Mouse (Mus musculus) heart, embryonic 10.5 days (tissue): ENCODE results near the gene Erfe. TPM values are rescaled to one million over a fixed set of nuclear protein-coding genes. Genes with fewer than 3 reads are reported as not detected.

Source experiments
- DNase-seq: peaks from one replicate; pipeline ENCODE4 v3.0.0-alpha.2; 2017; ENCODE audit warnings: low spot score
- H3K27ac ChIP-seq: fragments of 300-500 bp; sonication (generic); 2 replicates; pipeline ENCODE4 v1.5.1; 2016; ENCODE audit warnings: mild to moderate bottlenecking
- H3K27me3 ChIP-seq: fragments of 300-500 bp; sonication (generic); 2 replicates; pipeline ENCODE4 v1.6.1; 2016; ENCODE audit warnings: mild to moderate bottlenecking; ENCODE audit not compliant: poor library complexity, insufficient read depth, severe bottlenecking
- H3K36me3 ChIP-seq: fragments of 300-500 bp; sonication (generic); 2 replicates; pipeline ENCODE4 v1.6.1; 2016; ENCODE audit warnings: mild to moderate bottlenecking, moderate library complexity
- H3K4me1 ChIP-seq: fragments of 300-500 bp; sonication (generic); 2 replicates; pipeline ENCODE4 v1.6.1; 2016; ENCODE audit warnings: mild to moderate bottlenecking
- H3K4me3 ChIP-seq: fragments of 300-500 bp; sonication (generic); 2 replicates; pipeline ENCODE4 v1.5.1; 2016; ENCODE audit warnings: mild to moderate bottlenecking, moderate library complexity
- H3K9me3 ChIP-seq: fragments of 300-500 bp; sonication (generic); 2 replicates; pipeline ENCODE4 v1.6.1; 2016; ENCODE audit warnings: mild to moderate bottlenecking, moderate library complexity
- WGBS: fragments of 180-500 bp; shearing (Covaris S2); methylation state at CpG from one replicate; pipeline ENCODE4 v1.1.7; 2016; 5-methylcytosine and 5-hydroxymethylcytosine counted together
- polyA plus RNA-seq: library from polyadenylated mRNA; unstranded; fragments of >200 nt; fragmentation: Nextera tagmentation; extraction: Ambion mirVana; gene quantifications from 2 replicates; pipeline ENCODE4 v1.2.1, GENCODE M21; 2016

The Erfe gene
- polyA plus RNA-seq, 1 experiment from 2014 or later, result 2.2 TPM

GRCm38 (mm10) chr1:91415311-91415710 is 49.1 kb downstream of the Erfe start:
- Histone ChIP-seq H3K4me1 (peaks cover 44% of the 10 kb centered on the region), H3K27me3 (0 out of 2 replicates have a peak, but pooled peaks cover 3% of the 10 kb centered on the region), H3K27ac (peak overlapping the region; percentile 92; the same call in 1 of the 2 replicates), H3K36me3 (peaks cover 17% of the 10 kb centered on the region; the same call in 1 of the 2 replicates), H3K9me3 (no peaks in the 10 kb centered on the region), H3K4me3 (no peak overlapping the region)
- WGBS, result 83% methylated on average over 5 of the region's 5 CpGs
- DNase-seq, result no peak

- H3K36me3 ChIP-seq, result peaks cover 20% of the 10 kb centered on the region; the same call in 1 of the 2 replicates
- no peak overlapping the region for H3K27ac ChIP-seq
- no peaks in the 10 kb centered on the region for H3K9me3 ChIP-seq
- H3K4me3 ChIP-seq, result no peak overlapping the region
- WGBS, result 63% methylated on average over 1 of the region's 1 CpGs
- 0 out of 2 replicates have a peak, but pooled peaks cover 3% of the 10 kb centered on the region for H3K27me3 ChIP-seq
- DNase-seq, result no peak
- H3K4me1 ChIP-seq, result peaks cover 30% of the 10 kb centered on the region
Observed at GRCm38 (mm10) chr1:91417991-91418390, 51.8 kb downstream of the Erfe start.

GRCm38 (mm10) chr1:91419862-91420600 is 53.8 kb downstream of the Erfe start:
- 63% methylated on average over 10 of the region's 10 CpGs for WGBS
- DNase-seq, result no peak
- peaks cover 29% of the 10 kb centered on the region; the same call in 1 of the 2 replicates for H3K36me3 ChIP-seq
- no peak overlapping the region for H3K27ac ChIP-seq
- peaks cover 17% of the 10 kb centered on the region for H3K4me1 ChIP-seq
- H3K4me3 ChIP-seq, result no peak overlapping the region
- H3K9me3 ChIP-seq, result no peaks in the 10 kb centered on the region
- H3K27me3 ChIP-seq, result 0 out of 2 replicates have a peak, but pooled peaks cover 3% of the 10 kb centered on the region

GRCm38 (mm10) chr1:91420601-91421065 is 54.4 kb downstream of the Erfe start:
- Histone ChIP-seq H3K4me3 (no peak overlapping the region), H3K36me3 (peaks cover 29% of the 10 kb centered on the region; the same call in 1 of the 2 replicates), H3K4me1 (0 out of 2 replicates have a peak, but pooled peaks cover 13% of the 10 kb centered on the region), H3K27me3 (0 out of 2 replicates have a peak, but pooled peaks cover 3% of the 10 kb centered on the region), H3K27ac (no peak overlapping the region), H3K9me3 (no peaks in the 10 kb centered on the region)
- DNase-seq, result no peak
- 94% methylated on average over 8 of the region's 8 CpGs for WGBS

Other genes with a start within 250 kb of the Erfe start
- gene Rbm44, start 221.3 kb upstream of the Erfe start, polyA plus RNA-seq, result 1.3 and 2.9 TPM in 2 replicates
- 16.8 and 24.9 TPM in 2 replicates for gene Ramp1, start 186.6 kb upstream of the Erfe start, polyA plus RNA-seq
- gene Ube2f, start 116.1 kb upstream of the Erfe start, polyA plus RNA-seq, result 76.9 and 82.8 TPM in 2 replicates
- gene Scly, start 68.1 kb upstream of the Erfe start, polyA plus RNA-seq, result 21.2 and 21.9 TPM in 2 replicates
- gene Espnl, start 44.4 kb upstream of the Erfe start, polyA plus RNA-seq, result 0.07 and 0.16 TPM in 2 replicates
- gene Klhl30, start 15.4 kb upstream of the Erfe start, polyA plus RNA-seq, result 33.1 and 51.1 TPM in 2 replicates
- gene Ilkap, start 32.4 kb downstream of the Erfe start, polyA plus RNA-seq, result 132 and 152 TPM in 2 replicates
- gene Hes6, start 47.6 kb downstream of the Erfe start, polyA plus RNA-seq, result 70.6 and 74.2 TPM in 2 replicates
- 3.2 and 4.9 TPM in 2 replicates for gene Per2, start 92.9 kb downstream of the Erfe start, polyA plus RNA-seq
- 6.1 and 7.3 TPM in 2 replicates for gene Traf3ip1, start 128.2 kb downstream of the Erfe start, polyA plus RNA-seq
- 9.0 and 11.1 TPM in 2 replicates for gene Asb1, start 174.1 kb downstream of the Erfe start, polyA plus RNA-seq